Mouse (Mus musculus): ENCODE measurements around the gene Mms19. TPM values are rescaled to one million over a fixed set of nuclear protein-coding genes. Genes with fewer than 3 reads are reported as not detected.

Gene Mms19
- total RNA-seq (2022) = 10 to 100 TPM; 16.0 to 23.9 (median 20.6) TPM

DNA sequence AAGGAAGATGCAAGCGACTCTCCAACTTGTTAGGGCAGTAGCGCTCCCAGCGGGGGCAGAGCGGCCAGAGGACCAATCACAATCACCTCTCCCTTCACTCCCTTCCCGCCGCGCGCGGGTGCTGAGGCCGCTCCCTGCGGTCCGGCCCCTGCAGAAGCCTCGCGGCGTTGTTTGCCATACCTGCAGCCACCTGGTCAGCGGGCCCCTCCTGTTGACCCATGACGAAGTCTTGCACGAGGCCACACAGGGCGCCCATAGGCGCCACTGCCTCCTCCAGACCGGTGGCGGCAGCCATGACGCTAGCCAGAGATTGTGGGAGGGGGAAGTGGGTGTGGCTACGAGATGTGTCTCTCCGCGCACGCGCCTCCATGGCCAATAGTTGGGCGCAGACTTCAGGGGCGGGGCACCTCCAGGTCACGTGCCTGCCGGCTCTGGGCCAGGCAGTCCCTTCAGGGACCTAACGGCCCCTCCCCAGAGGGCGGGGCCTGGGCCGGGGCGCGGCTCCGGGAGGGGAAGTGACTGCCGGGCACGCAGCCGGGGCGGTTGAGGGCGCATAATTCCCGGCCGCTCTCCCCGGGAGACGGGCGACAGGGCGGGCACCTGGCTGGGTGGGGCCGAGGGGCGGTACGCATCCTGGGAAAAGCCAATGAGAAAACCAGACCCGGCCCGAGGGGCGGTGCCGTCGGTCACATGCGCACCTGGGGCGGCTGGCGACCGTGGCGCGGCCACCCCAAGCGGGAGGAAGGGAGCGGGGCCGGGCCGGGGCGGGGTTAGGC, at the start of gene Mms19:
Gene Mms19 (minus strand): TSS at position 339 of the 776 bp plus-strand sequence.
- DNase-seq (ENCODE audit: low spot score) = peak; percentile 99

DNA sequence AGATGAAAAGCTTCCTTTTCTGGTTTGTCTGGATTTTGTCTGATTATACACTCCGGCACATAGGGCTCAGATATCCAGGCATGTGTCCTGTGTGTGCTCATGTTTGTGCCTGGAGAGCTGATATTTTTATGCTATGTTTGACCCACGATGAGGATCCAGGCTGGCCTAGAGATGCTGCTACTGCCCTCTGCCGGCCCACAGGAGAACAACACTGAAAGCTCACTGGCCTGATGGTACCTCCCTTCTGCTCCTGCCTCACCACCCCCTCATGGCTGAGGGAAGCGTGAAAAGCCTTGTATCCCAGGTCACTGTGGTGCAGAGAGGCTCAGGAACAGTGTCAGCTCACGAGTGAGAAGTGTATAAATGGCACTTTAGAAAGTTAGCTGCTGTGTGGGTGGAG, 45.2 kb upstream of the Mms19 start:
- DNase-seq (ENCODE audit: low spot score) = peak; percentile 84

DNA sequence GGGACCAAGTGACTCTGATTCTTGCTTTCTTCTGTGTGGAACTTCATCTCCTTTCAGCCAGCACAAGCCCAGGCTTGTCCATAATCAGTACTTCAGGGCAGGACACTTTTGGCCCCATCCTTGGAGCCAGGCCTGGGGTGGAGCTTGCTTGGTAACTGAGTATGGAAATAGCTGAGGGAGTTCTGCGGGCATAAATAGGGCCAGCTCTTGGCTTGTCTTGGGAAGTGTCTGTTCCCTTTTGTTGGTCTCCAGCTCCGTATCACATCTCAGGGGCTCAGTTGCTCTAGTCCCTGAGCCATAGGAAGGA, 41.5 kb upstream of the Mms19 start:
- no peak for DNase-seq (ENCODE audit: low spot score)

DNA sequence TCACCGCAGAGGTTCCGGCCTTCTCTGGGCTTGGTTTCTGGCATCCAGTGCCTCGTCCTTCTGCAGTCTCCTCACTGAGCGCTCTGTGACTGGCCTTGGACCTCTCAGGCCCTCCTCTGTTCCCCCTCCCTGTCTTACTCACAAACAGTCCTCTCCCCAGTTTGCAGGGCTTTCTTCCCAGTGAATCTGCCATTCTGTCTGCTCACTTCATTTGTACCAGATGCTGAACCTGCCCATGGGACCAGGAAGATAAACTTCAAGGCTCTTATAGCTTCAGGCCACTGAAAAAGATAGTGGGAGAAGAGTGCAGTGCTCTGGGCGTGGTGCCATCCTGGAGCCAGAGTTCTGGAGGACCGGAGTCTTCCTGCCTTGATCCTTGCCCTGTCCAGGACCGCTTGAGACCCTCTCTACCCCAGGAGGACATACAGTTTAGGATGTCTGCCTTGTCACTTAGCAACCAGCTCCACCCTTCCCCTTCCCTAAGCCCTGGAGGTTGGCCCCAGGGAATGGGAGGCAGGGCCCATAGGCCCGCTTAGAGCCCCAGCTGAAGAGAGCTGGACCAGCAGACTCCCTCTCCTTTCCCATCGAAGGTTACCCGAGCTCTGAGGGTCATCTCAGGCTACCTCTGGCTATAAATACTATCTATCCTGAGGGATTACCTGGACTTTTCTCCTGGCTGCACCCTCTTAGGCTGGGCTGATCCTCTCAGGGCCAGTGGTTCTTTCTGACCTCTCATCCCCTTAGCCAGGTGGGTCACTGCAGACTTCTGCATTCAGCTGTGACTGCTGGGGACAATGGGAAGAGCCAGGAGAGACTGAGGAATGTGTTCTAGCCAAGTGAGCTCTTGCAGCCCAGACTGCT, 41.0 kb upstream of the Mms19 start:
- no peak for DNase-seq (ENCODE audit: low spot score)

DNA sequence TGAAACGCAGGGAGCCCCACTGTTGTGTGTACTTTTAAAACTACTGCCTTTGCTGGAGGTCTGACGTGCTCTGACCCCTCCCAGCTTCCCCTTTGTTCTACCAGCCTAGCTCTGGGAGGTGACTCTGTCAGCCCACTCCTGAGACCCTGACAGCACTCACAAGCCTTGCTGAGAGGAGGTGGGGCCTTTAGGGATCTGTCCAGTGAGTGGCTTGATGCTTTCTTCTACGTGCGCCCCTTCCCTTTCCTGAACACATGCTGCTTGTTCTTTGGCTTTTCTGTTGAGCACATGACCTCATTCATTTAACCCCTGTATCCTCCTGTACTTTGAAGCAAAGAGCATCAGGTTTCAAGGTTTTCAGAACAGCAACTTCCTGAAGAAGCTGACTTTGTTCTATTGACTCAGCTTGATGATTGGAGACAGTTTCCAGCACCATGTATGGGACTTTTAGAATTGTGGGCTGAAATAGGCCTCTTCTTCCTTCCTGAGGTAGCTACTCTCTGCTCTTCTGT, 38.1 kb upstream of the Mms19 start:
- DNase-seq (ENCODE audit: low spot score) = no peak

DNA sequence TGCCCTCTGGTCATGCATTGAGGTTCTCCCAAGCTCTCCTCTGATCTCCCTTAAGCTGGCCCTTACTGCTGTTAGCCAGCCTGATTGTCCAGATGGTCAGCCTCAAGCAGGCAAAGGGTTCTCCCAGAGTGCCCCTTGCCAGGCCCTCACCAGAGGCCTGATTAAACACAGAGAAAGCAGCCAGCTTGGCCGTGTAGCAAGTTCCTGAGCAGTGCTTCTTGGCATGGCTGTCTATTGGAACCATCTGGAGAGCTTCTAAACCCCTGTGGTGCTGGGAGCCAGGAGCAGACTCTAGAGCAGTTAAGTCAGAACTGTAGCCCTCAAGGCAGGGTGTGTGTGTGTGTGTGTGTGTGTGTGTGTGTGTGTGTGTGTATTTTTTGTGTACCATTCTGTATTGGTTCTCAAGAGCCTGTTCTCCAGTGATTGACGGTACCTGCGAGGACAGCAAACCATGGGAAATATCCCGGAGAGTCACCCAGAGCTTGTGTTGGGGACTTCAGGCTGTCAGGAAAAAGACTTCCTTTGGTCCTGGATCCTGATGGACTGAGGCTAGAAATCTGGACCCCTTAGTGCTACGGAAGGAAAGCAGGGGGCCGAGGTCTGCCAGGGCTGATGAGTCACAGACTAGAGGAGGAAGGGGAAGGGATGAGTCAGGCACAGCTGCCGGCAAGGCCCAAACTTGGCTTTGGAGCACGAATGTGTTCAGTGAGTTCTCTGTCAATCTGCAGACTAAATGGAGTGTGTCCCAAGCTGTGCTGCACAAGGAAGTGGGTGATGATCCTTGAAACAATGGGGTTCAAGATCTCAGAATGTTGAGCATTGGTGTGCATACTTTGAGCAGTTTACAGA, 36.7 kb upstream of the Mms19 start:
- peak; percentile 84 for DNase-seq (ENCODE audit: low spot score)

DNA sequence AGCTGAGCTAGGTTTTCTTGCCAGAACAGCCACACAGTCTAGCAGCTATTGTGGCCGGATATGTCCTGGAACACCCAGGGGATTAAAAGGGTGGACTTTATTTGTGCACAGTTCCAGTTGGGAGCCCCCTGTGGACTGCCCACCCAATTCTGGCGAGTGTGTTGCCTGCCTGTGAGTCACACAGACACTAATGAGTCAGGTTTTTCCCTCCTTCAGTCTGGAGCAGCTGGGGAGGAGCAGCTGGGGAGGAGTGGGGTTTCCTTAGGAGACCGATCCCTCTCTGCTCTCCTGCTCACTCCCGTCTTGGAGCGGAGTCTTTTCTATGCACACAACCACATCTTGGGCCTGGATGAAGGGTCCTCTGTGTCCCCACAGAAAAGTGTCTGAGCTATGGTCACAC, 35.9 kb upstream of the Mms19 start:
- peak; percentile 70 for DNase-seq (ENCODE audit: low spot score)

DNA sequence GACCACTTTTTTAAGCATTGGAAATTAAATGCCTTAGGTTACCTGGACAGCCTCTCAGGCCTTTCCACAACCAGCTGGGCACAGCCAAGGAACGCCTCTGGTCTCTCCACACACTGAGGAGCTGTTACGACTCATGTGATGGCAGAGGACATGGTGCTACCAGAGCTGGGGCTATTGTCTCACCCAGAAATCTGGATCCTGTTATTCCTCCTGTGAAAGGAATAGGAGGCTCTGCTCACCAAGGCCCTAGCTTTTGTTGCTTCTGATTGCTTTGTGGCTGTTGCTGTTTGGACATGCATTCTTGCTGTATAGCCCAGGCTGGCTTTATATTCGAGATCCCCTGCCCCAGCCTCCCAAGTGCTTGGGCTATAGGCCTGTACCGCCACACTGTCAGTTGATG, 35.3 kb upstream of the Mms19 start:
- DNase-seq (ENCODE audit: low spot score) = no peak

DNA sequence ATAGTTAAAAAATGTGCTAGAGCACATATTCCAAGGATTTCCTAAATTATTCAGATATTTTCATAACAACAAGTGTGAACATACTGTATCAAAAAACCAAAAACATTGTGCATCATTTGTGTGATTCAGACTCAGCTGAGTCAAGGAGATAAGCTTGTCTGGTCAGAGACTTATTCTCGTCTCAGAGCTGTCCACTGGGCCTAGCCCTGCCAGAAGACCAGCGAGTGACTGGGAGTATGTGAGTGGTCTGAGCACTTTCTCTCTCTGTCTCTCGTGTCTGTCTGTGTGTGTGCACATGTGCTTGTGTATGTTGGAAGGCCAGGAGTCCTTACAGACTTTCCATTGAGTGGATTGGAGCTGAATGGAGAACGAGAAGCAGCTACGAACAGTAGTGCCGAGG, 34.0 kb upstream of the Mms19 start:
- no peak for DNase-seq (ENCODE audit: low spot score)

DNA sequence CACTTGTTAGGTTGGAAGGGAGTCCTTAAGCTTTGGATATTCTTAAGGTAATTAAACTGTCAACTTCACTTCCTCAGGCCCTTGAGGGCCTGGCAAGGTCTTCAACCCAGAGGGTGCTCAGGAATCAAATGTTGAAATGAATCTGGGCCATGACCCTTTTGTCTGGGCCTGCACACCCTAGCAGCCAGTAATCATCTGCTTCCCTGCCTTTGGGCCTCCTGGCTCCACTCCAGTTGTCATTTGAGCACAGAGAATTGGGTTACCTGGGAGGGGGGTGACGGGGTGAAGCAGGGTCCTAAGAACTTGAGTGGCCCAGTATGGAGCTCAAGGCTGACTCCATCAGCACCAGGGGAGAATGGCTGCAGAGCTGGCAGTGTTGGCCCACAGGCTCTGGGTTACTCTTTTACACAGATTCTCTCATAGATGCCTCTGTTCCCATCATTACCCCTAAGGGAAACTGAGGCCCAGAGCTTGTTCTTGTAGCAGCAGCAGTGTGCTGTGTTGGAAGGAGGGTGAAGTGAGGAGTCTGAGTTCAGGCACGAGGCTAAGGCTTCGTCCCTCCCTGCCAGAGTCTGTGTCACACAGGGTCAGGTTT, 33.4 kb upstream of the Mms19 start:
- DNase-seq (ENCODE audit: low spot score) = no peak

DNA sequence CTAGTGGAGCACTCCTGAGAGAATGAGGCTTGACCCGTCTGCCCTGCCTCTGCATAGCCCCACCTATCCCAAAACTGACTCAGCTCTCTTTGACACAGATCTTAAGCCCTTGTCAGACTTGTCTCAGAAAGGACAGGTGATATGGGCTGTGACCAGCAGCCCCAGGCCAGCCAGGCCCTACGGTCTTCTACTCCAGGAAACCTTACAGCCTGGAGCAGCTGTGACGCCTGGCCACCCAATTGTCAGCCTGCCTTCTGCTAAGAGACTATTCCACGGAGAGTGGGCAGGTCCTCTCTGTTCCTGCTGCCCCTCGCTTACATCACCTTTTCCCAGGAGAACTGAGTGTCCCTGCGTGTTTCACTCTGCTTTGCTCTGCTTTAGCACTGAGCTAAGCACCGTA, 30.2 kb upstream of the Mms19 start:
- DNase-seq (ENCODE audit: low spot score) = no peak

DNA sequence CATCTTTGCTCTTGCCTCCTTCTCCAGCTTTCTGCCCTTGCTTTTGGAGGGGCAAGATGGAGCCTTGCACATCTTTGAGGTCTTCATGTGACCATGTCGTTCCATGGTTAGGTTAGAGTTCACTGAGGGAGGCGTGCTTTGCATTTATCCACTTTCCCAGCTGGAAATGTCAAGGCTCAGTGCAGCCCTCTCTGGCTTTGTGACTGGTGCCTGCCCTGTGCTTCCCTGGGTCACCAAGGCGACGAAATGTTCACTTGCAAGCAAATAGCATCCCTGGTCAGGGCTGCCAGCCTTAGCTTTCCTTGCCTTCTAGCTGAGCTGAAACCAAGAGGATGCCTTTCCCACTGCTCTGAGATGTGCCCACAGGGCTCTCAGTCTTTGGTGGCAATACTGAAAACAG, 29.5 kb upstream of the Mms19 start:
- DNase-seq (ENCODE audit: low spot score) = no peak

DNA sequence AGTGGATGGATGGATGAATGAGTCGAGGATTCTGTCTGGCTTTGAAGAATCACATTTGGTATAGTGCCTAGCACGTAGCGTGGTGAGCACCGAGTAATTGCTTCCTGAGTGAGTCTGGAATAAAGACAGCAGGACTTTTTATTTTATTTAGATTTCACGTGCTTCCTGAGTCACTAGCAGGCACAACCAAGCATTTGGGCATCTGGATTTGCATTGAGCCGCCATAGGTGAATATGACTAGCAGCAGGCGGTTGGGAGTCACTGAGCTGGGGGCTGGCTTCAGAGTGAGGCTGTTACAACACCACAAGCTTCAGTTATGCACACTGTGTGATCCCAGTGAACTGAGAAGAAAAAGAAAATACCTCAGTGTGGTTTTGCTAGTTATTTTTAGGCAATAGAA, 28.1 kb upstream of the Mms19 start:
- no peak for DNase-seq (ENCODE audit: low spot score)

DNA sequence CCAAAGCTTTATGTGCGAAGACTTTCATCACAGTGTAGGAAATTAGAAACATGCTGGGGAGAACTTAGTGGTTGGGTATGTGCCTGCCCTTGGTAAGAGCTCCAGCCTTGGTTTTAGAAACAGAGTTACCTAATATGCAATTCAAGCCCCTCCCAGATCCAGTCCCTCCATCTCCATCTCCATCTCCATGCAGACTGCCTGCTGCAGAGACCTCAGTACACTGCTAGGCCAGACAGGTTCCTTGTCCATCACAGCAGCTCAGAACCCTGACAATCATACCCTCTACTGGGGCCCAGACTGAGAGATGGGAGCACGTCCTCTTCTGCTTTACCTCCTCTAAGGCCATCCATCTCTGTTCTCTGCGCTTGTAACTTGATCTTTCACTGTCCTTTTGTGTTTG, 27.6 kb upstream of the Mms19 start:
- DNase-seq (ENCODE audit: low spot score) = no peak

DNA sequence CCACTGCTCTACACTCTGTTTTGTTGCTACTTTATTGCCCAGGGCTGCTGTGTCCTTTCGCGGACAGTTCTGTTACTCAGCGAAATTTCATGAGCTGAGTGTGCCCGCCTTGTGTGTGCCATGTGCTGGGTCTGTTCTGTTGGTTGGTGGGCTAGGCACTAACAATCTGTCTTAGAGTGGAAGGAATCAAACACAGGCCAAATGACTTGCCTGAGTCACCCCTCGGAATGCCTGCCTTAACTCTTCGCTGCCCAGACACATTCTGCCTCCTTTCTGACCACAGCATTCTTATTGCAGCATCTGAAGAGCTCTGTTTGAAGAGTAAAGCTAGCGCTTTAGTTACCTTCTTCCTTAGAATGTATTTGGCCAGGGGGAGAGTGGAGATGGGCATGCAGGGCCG, 25.6 kb upstream of the Mms19 start:
- DNase-seq (ENCODE audit: low spot score) = no peak

DNA sequence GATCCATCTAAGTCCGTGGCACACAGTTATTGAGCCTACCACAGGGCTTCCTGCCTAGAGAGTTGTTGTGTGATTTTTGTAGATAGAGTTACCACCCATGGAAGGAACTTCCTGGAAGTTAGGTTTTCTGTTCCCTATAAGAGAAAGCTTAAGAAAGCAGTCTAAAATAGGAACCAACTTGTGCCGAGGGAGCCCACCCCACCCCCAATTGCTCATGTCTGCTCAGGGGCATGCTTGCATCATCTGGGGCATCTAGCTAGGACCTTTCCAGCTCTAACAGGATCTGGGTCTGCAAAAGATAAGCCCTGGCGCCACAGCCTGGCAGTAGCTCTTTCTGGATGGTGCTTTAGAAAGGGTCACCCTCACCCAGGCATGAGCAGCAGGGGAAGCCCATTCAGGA, 24.7 kb upstream of the Mms19 start:
- peak; percentile 37 for DNase-seq (ENCODE audit: low spot score)

DNA sequence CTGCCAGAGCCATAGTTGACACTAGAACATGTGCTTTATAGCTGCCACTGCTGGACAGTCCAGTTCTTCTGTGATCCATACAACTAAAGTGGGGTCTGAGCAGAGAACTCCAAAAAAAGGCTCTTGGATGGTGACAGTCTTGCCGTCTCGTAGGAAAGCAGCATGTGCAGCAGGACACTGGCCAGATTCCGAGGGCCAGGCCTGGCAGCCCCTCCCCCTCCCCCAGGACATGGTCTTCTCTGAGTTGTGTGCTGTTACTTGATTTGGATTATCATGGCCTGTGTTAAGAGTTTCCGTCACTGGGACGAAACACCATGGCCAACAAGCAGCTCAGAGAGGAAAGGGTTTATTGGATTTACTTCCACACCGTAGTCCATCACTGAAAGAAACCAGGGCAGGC, 23.3 kb upstream of the Mms19 start:
- no peak for DNase-seq (ENCODE audit: low spot score)

DNA sequence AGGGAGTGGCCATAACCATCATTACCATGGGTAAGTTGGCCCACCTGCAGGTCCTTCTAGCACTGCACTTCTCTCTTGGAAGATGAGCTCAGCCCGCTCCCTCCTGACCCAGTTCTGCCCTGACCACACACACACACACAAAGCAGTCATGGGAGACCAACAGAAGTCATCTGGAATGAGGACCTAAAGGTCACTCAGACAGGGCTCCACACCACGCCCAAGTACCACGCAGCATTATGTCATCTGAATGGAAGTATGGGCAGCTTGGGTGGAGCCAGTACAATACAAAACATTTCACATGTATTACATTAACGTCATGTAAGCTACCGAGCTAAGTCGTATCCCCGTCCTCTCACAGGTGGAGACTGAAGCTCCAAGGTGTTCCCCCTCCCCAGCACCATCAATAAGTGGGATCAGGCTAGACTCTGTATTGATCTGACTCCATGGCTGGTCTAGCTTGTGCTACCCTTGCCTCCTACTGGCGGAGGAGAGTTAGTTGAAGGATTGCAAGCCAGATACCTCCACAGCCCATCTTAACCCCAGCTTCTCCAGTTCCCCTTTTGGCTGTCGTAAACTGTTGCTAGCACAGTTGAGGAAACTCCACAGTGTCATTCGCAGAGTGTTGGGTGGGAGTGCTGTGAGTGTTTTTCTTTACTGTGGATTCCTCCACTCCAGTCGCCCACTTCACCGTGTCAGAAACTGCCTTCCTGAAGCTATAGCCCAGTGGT, 20.5 kb upstream of the Mms19 start:
- DNase-seq (ENCODE audit: low spot score) = no peak

DNA sequence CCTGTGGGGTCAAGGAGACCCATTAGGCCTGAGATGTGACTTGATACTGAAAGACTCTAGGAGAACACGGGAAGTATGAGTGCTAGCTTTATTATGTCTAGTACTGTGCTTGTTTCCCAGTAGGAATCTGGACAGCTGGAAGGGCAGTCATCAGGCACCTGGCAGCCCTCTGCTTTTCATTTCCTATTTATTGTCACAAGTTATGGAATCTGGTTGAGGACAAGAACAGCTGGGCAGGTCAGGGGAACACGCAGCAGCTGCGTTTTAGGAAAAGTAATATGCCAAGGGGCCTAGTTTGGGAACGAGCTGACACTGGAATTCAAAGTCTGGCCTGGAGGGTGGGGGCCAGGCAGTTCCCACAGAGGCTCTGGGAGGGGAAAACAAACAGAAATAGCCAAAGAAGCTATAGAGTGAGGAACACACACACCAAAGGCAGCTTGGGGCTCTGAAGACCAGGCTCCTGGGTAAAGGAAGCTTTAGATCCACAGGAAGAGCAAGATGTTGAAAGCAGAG, 19.5 kb upstream of the Mms19 start:
- DNase-seq (ENCODE audit: low spot score) = no peak

DNA sequence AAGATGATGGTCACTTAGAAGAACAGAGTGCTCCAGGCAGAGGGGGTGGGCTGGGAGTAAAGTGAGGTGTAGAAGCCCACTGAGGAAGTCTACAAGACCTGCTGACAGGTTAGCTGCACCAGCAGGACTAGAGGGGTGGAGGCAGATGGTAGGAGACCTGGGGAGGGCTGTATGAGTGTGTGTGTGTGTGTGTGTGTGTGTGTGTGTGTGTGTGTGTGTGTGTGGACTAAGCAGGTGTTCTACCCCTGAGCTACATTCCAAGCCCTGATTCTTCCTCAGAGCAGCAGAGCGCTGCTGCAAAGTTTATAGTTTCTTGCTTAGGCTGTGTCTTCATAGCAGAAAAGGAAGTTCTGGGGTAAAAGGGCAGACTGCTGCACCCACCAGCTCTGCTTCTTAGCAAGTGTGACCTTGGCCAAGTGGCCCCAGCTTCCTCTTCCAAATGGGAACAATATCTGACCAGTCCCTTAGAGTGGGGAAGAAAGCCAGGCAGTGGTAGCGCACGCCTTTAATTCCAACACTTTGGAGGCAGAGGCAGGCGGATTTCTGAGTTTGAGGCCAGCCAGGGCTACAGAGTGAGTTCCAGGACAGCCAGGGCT, 18.8 kb upstream of the Mms19 start:
- no peak for DNase-seq (ENCODE audit: low spot score)
